Mouse (Mus musculus) T-helper 1 cell (primary cell): ENCODE data around the gene Hpgds.

Experiments
- in situ Hi-C: fragments of 300-600 bp; cut with MboI, MseI; formaldehyde crosslinking; loops from one replicate; pipeline ENCODE4 v1.15.1; 2025; ENCODE audit warnings: high pct_unique_total_duplicates

The Hpgds gene

DNA sequence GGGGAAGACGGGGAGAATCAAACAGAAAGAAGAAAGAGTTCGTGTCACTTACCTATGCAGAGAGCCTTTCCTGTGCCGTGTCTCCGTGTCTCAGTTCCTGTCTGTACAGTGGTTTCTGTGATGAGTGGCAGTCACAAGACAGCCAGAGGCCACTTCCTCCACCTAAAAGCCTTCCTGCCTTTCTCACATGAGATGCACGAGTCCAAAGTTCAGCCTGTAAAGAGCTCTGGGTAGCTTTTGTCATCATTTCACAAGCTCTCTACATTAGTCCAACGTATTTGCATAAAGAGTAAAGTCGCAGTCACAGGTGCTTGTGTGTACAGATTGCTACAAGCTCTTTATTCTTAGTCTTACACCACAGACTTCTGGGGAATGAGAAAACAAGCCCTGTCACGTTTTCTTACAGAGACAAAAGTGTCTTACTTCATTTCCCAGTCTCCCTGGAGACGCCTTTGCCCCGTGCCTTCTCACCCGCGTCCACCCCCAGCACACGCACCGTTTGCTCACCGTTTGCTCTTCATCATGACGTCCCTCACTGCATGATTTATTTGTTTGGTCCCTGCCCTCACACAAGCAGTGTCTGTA, at the start of gene Hpgds:
Gene Hpgds (minus strand): TSS at position 288 of the 585 bp plus-strand sequence.
- in situ Hi-C loops: loop anchor here (25.0 kb wide), 1 partner anchor 1393 kb away; the partner anchor contains the start of gene Mad2l1

DNA sequence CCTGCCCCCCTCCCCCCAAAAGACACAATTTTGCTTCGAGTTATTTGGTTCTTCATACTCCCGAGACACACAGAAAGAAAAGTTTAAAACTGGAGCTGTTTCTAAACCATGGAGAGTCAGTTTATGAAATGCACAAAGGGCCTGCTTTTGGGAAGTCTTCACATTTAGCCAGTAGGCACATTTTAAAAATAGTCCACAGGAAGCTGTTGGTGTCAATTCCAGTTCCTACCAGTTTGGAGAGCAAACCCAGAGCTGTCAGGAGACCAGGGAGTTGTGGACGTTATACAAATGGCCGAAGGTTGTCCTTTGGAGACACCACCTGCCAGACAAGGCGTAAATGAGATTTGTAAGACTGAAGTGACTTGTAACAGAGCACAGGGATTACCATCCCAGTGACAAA, 20.3 kb upstream of the Hpgds start:
- in situ Hi-C loops: no loop called here

DNA sequence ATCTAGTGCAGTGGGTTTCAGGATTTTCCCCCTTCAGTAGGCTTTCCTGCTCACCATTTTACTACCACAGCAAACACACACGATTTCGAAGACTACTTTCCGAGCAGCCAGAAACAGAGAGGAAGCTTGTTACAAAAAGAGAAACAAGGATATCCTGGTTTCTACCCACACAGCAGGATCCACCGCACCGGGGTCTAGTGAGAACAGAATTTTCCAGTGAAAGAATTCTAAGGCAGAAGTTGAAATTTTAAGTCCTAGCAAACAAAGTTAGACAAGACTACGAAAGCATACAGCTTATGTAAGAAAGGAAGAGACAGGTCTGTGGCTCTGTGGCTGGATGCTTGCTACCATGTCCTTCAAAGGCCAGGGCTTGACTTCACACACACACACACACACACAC, 19.4 kb upstream of the Hpgds start:
- in situ Hi-C loops: no loop called here

DNA sequence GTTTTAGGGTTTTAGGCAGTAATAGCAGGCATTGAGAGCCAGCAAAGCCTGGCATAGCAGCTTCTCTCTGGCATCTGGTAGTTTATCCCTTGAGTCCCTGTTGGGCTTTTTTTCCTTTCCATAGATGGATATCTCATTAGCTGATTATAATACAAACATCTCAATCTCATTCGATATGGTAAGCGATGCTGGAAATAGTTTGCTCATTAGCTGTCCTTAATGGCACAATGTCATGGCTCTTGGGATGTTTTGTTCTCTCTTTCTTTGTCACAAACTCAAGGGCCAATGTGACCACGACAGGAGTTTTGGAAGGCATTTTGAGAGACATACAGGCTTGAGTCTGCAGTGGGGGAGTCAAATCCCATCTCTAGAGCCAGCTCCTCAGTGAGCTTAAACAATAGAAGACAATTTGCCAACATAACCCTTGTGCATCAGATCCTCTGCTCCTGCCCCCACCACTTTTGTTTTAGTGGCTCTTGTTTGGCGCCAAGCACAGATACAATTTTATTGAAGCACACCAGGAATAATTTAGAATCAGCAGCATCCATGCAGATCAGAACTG, 14.8 kb upstream of the Hpgds start:
- in situ Hi-C loops: no loop called here

DNA sequence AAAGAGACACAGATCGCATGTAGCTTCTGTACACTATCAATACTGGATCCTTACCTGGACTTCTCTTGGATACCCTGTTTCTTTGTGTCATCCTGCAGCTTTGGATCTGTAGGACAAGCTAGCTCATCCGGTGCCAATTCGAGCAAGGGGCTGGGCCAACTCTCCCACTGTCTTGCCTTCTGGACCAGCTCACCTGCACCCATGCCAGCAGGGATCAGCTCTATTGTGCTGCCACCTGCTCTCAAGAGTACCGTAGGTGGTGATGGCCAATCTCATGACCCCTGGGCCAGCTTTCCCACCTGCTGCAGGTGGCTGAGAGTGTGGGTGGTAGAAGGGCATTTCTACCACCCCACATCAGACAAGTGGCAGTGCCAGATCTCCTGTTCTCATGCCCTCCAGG, 12.3 kb upstream of the Hpgds start:
- in situ Hi-C loops: no loop called here

DNA sequence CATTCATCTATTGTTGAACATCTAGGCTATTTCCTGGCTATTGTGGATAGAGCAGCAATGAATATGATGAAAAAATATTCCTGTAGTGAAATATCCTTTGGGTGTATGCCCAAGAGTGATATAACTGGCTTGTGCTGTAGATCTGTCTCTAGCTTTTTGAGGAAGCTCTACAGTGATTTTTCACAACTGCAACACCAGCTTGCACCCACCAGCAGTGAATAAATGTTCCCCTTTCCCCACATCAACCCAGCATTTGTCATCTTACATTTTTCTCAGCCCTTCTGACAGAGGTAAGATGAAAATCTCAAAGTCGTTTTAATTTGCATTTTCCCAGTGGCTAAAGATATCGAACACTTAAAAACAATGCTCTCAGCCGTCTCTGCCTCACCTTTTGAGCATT, 8.9 kb upstream of the Hpgds start:
- in situ Hi-C loops: no loop called here

DNA sequence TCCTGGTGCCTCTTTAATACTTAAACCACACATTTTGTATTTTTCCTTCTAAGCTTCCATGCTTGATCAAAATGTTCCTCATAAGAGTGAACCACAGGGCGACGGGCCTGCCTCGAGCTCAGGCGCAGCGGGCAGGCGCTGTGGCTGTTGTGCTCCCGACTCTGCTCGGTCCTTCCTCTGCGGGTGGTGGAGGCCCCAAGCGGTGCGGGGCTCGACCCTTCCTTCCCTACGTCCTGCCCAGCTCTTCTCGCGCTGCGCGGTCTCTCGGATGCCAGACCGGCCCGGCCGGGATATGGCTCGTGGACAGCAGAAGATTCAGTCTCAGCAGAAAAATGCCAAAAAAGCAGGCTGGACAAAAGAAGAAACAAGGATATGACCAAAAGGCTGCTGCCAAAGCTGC, 6.0 kb upstream of the Hpgds start:
- in situ Hi-C loops: no loop called here

DNA sequence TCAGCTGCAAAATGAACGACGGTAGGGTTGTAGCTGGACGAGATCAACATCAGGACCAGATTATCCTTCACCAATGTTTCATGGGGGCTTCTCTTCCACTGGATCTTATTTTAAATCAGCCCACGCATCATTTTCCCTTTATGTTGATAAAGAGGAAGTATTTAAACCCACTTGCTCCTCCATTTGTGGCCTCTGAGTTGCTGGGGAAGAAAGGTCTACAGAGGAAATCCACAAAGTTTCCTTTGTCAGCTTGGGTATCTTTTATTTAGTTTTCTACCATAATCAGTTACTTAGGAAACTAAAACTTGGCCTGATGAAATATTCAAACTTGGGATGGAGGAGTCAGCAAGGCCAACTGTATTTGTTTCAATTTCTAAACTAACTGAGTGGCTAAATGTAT, 1.7 kb upstream of the Hpgds start:
- in situ Hi-C loops: loop anchor here (25.0 kb wide), 1 partner anchor 1391 kb away; the partner anchor contains the start of gene Mad2l1

DNA sequence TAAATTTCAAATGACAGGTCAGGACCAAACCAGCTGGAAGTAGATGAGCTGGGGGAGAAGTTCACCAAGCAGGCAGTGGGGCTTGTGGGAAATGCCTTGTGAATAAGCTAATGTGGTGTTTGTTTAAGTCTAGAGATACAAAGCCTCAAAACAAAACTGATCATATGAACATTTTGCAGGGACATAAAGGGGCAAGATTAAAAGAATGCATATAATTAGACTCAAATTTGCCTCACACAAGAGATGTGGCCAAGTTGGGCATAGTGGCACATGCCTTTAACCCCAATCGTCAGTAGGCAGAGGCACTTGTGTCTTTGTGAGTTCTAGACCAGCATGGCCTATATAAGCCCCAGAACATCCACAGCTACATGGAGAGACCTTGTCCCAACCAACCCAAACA, 2.4 kb downstream of the Hpgds start:
- in situ Hi-C loops: loop anchor here (25.0 kb wide), 1 partner anchor 1395 kb away; the partner anchor contains the start of gene Mad2l1

DNA sequence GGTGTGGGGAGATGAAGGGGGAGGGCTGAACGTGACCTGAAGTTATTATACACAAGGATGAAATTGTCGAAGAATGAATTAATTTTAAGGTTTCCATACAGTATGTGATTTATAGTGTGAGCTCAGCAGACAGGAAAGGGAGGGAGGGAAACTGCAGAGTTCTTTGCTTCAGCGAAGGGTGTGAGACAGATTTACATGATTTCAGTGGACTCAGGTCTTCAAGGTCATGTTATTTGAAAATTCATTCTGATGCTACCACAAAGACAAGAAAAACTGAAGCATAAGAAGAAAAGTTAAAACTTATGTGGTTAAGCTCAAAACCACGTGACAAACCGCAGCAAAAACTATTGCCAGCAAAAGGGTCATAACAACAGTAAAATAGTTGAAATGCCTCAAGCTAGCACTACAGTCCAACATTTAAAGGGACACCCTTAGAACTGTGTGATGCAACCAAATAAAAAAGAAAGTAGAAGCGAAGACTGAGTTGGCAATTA, 3.9 kb downstream of the Hpgds start:
- in situ Hi-C loops: loop anchor here (25.0 kb wide), 1 partner anchor 1397 kb away; the partner anchor contains the start of gene Mad2l1

DNA sequence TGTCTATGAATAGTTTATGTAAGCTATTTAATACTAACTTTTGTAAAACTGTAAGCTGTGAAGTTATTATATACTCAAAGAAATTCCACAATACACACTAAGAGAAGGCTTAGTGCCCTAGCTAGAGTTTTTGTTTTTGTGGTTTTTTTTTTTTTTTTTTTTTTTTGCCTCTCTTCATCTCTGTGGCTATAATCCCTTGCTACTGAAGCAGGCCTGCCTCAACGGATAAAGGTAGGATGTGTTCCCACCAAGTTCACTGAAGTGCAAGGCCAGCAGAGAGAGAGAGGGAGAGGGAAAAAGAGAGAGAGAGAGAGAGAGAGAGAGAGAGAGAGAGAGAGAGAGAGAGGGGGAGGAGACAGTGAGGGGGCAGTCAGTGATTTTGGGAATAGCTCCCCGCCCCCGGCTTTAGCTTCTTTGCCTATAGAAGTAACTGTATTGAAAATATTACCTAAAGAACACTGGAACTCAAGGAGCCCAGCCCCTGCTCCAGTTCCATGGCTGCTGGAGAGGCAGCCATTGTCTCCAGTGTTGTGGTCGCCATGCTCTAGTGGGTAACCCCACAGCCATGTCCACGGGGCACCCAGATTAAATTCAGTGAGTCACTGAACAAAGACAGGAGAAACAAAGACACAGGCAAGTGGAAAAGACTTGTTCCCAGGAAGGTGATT, 4.5 kb downstream of the Hpgds start:
- in situ Hi-C loops: loop anchor here (25.0 kb wide), 1 partner anchor 1397 kb away; the partner anchor contains the start of gene Mad2l1

DNA sequence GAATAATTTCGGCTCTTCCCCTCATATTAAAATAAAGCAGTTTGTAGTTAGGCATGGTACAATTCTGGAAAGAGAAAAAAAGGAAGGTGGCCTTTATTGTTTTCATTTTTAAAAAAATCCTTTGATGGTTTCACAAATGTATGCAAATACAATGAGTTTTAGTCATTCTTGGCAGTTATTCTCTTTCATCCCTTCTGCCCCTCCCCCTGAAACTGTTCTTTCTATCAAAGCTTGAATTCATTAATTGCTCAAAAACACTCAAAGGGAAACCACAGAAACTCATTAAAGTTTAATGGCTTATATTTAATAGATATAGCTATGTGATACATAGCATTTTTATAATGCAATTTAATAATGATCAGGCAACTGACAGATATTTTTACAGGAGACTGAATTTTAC, 6.5 kb downstream of the Hpgds start:
- in situ Hi-C loops: loop anchor here (25.0 kb wide), 1 partner anchor 1399 kb away; the partner anchor contains the start of gene Mad2l1

DNA sequence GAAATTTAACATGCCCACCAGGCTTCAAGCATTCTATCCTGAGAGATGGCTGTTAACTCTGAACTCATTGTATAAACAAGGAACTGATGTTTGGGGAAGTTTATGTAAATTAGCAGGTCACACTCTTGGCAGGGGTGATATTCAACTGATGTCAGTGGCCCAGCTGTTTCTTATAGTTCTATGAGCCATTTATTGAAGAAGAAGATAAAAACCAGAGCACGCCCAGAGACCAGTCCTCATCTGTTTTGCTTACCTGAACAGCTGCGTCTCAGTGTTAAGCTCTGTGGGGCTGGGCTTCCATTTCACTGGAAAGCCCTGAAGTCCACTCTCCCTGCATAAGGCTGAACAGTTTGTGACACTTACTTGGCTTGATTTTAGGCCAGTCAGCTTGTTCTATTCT, 6.9 kb downstream of the Hpgds start:
- in situ Hi-C loops: loop anchor here (25.0 kb wide), 1 partner anchor 1399 kb away; the partner anchor contains the start of gene Mad2l1

DNA sequence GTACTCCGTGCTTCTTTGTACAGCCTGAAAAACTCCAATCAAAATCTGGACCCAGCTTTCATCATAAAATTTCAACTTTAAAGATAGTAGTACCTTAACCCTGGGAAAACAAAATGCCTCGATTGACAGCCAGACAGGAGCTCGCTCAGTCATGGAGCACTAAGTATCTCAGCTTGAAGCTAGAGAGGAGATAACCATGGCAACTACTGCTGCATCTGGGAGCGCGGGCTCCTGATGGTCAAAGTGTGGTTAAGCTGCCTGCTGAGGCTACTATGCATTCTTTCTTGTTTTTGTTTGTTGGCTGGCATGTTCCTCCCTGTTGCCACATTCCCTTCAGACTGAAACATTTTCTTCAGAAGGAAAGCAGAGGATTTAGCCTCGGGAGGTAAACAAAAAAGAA, 12.3 kb downstream of the Hpgds start:
- in situ Hi-C loops: loop anchor here (25.0 kb wide), 1 partner anchor 1405 kb away; the partner anchor contains the start of gene Mad2l1

DNA sequence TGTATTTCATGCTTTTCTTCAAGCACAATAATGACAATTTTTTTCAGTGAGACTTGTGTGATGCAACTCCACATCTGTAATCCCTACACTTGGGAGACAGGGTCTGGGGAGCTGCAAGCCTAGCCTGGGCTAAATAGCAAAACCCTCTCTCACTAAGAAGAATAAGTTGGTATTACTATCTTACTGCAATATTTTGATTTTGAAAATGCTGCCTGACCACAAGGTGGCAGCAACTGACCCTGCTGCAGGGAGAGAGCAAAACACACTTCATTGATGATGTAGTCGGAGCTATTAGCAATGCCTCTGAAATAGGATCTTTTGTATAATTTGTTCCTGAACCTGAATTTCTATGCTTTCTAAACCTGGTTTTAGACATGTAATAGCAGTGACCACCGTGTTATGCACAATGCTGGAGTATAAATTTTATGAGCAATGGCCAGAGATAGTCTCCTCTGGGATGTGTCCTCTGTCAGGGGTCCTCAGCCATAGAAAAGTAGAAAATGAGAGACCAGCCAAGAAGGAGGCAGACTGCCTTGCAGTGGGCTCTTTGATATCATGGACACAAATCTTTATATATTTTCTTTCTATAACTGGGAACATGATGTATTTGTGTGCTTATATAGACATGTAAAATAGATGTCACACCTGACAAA, 18.5 kb downstream of the Hpgds start:
- in situ Hi-C loops: loop anchor here (5.0 to 25.0 kb wide), 4 partner anchors 229 to 1411 kb away; partner anchors contain the start of gene Mad2l1

DNA sequence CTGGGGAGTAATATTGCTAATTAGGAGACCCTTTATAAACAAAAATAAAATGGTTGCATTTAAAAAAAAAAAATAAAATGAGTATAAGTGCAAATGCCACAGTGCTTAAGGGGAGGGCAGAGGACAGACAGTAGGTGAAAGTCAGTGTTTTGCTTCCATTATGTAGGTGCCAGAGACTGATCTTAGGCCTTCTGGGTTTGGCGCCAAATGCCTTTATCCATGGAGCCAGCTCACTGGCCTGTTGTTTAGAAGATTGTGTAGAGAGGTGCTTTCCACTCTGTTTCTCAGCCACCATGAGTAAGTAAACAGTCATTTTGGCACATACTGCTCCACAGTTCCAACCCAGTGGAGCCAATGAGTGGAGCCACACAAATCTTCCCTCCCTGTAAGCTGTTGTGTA, 27.2 kb downstream of the Hpgds start:
- in situ Hi-C loops: no loop called here

DNA sequence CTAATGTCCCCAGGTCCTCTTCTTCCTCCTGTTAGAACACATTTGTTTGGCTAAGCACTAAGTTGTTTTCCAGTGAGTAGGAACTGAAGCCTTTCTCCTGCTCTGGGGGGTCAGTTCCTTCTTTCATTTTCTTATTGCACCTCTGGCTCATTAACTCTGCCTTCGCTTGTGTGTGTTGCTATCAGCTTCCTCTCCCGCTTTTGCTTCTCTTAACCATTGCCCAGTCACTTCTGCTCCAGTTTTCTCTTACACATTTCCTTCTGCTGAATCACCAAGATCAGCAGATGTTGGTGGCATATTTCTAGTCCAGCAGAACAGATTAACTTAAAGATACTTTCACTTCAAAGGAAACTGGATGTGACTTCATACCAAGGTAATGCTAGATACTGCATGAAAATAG, 29.8 kb downstream of the Hpgds start:
- in situ Hi-C loops: no loop called here

DNA sequence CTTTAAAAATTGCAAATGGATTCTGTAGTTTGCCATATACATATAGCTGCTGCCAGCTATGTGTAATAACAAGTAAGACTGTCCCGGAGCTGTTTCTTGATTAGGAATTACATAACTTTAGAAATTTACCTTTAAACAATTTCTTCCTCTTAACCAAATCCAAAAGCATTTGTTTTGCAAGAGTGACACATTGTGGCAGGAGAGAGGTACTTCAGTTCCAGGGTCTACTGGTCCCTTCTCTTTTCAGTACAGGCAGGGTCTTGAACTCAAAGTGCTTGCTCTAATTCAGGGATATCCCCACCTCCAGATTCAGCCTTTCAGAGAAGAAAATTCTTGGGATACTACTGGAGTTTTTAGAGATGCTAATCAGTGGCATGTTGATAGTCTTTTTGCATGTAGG, 65.6 kb downstream of the Hpgds start:
- in situ Hi-C loops: no loop called here

DNA sequence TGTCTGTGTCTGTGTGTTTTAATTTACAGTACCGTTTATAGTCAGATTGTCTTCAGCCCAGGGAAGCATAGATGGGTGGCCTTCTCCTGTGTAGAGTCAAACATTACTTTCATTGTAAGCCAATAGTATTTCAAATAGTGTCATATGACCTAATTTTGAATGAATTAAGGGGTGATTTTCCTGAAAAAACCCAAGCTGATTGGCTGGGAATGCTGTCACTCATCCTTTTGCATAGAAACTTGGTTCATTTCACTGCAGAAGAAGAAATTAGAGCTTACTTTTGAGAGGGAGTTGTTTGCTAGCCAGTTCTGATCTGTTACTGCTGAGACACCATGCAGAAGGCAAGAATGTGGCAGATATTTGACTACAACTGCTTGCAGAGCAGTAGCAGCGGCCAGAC, 69.5 kb downstream of the Hpgds start:
- in situ Hi-C loops: no loop called here
